Mouse (Mus musculus): ENCODE data around the gene Gm49337. TPM values are rescaled to one million over a fixed set of nuclear protein-coding genes. Genes with fewer than 3 reads are reported as not detected.

Gm49337 gene
- polyA plus RNA-seq, 2 experiments = not detected

GRCm38 (mm10) chr4:116143317-116143811, 29.8 kb upstream of the Gm49337 start:
- Histone ChIP-seq H3K4me2 (replicated peaks; ENCODE audit: low read depth, low read length, severe bottlenecking) (peak overlapping the region; percentile 81), H3K9ac (ENCODE audit: low read depth, low read length, severe bottlenecking) (peak overlapping the region; percentile 72; the same call in 1 of the 2 replicates), H3K36me3 (ENCODE audit: control insufficient read depth, insufficient read depth, low read length) (no peaks in the 10 kb centered on the region), H3K4me1 (ENCODE audit: control insufficient read depth, insufficient read depth, low read length) (peaks cover 5% of the 10 kb centered on the region), H3K4me3 (replicated peaks; ENCODE audit: low read length) (peak overlapping the region; percentile 67), H3K27me3 (ENCODE audit: control insufficient read depth, insufficient read depth, low read length) (no peaks in the 10 kb centered on the region), H3K9me3 (ENCODE audit: control insufficient read depth, low read length) (no peaks in the 10 kb centered on the region), H3K27ac (replicated peaks; ENCODE audit: low read depth, low read length) (no peak overlapping the region)
- WGBS = 4% methylated on average over 7 of the region's 7 CpGs
- TF ChIP-seq POLR2A (IDR thresholded peaks at IDR 0.05; ENCODE audit: borderline replicate concordance, extremely low read depth, insufficient read depth, insufficient read length) = no peak
- DNase-seq (ENCODE audit: low spot score) (no peak), ATAC-seq (ENCODE audit: low FRiP score, low read depth) (no peak)

GRCm38 (mm10) chr4:116143891-116144717, 29.1 kb upstream of the Gm49337 start:
- peak overlapping the region; percentile 67 for H3K4me3 ChIP-seq (replicated peaks; ENCODE audit: low read length)
- ATAC-seq (ENCODE audit: low FRiP score, low read depth) (peak; percentile 84), DNase-seq (ENCODE audit: low spot score) (peak; percentile 55)
- no peak overlapping the region for H3K27ac ChIP-seq (replicated peaks; ENCODE audit: low read depth, low read length)
- peak overlapping the region; percentile 72 for H3K9ac ChIP-seq (ENCODE audit: low read depth, low read length, severe bottlenecking)
- WGBS = under 1% methylated on average over 45 of the region's 47 CpGs
- TF ChIP-seq POLR2A (IDR thresholded peaks at IDR 0.05; ENCODE audit: borderline replicate concordance, extremely low read depth, insufficient read depth, insufficient read length) = no peak
- no peaks in the 10 kb centered on the region for H3K36me3 ChIP-seq (ENCODE audit: control insufficient read depth, insufficient read depth, low read length)
- H3K4me1 ChIP-seq (ENCODE audit: control insufficient read depth, insufficient read depth, low read length) = peaks cover 5% of the 10 kb centered on the region
- H3K27me3 ChIP-seq (ENCODE audit: control insufficient read depth, insufficient read depth, low read length) = no peaks in the 10 kb centered on the region
- H3K4me2 ChIP-seq (replicated peaks; ENCODE audit: low read depth, low read length, severe bottlenecking) = peak overlapping the region; percentile 81
- no peaks in the 10 kb centered on the region for H3K9me3 ChIP-seq (ENCODE audit: control insufficient read depth, low read length)

- peak overlapping the region; percentile 94 for H3K9ac ChIP-seq (ENCODE audit: low read depth, low read length, severe bottlenecking)
- ATAC-seq (ENCODE audit: low FRiP score, low read depth) (no peak), DNase-seq (ENCODE audit: low spot score) (no peak)
- H3K4me2 ChIP-seq (replicated peaks; ENCODE audit: low read depth, low read length, severe bottlenecking) = peak overlapping the region; percentile 80
- peaks cover 11% of the 10 kb centered on the region for H3K4me1 ChIP-seq (ENCODE audit: control insufficient read depth, insufficient read depth, low read length)
- 22% methylated on average over 6 of the region's 6 CpGs for WGBS
- H3K4me3 ChIP-seq (replicated peaks; ENCODE audit: low read length) = peak overlapping the region; percentile 78
- H3K27me3 ChIP-seq (ENCODE audit: control insufficient read depth, insufficient read depth, low read length) = no peaks in the 10 kb centered on the region
- peaks cover 33% of the 10 kb centered on the region for H3K36me3 ChIP-seq (ENCODE audit: control insufficient read depth, insufficient read depth, low read length)
- no peaks in the 10 kb centered on the region for H3K9me3 ChIP-seq (ENCODE audit: control insufficient read depth, low read length)
- H3K27ac ChIP-seq (replicated peaks; ENCODE audit: low read depth, low read length) = peak overlapping the region; percentile 91
- TF ChIP-seq POLR2A (IDR thresholded peaks at IDR 0.05; ENCODE audit: borderline replicate concordance, extremely low read depth, insufficient read depth, insufficient read length) = no peak
Observed at GRCm38 (mm10) chr4:116149812-116150155, 23.4 kb upstream of the Gm49337 start.

GRCm38 (mm10) chr4:116150156-116150861, 22.9 kb upstream of the Gm49337 start:
- ATAC-seq (ENCODE audit: low FRiP score, low read depth) (peak; percentile 92), DNase-seq (ENCODE audit: low spot score) (peak; percentile 61)
- Histone ChIP-seq H3K4me3 (replicated peaks; ENCODE audit: low read length) (peak overlapping the region; percentile 78), H3K27ac (replicated peaks; ENCODE audit: low read depth, low read length) (peak overlapping the region; percentile 91), H3K9me3 (ENCODE audit: control insufficient read depth, low read length) (no peaks in the 10 kb centered on the region), H3K4me1 (ENCODE audit: control insufficient read depth, insufficient read depth, low read length) (peaks cover 11% of the 10 kb centered on the region), H3K9ac (ENCODE audit: low read depth, low read length, severe bottlenecking) (peak overlapping the region; percentile 94), H3K4me2 (replicated peaks; ENCODE audit: low read depth, low read length, severe bottlenecking) (peak overlapping the region; percentile 80), H3K36me3 (ENCODE audit: control insufficient read depth, insufficient read depth, low read length) (peaks cover 39% of the 10 kb centered on the region), H3K27me3 (ENCODE audit: control insufficient read depth, insufficient read depth, low read length) (no peaks in the 10 kb centered on the region)
- TF ChIP-seq POLR2A (IDR thresholded peaks at IDR 0.05; ENCODE audit: borderline replicate concordance, extremely low read depth, insufficient read depth, insufficient read length) = peak; percentile 71
- under 1% methylated on average over 58 of the region's 73 CpGs for WGBS

- Histone ChIP-seq H3K36me3 (ENCODE audit: control insufficient read depth, insufficient read depth, low read length) (peaks cover 44% of the 10 kb centered on the region), H3K9me3 (ENCODE audit: control insufficient read depth, low read length) (no peaks in the 10 kb centered on the region), H3K4me1 (ENCODE audit: control insufficient read depth, insufficient read depth, low read length) (peaks cover 11% of the 10 kb centered on the region), H3K4me3 (replicated peaks; ENCODE audit: low read length) (peak overlapping the region; percentile 78), H3K4me2 (replicated peaks; ENCODE audit: low read depth, low read length, severe bottlenecking) (peak overlapping the region; percentile 80), H3K27me3 (ENCODE audit: control insufficient read depth, insufficient read depth, low read length) (no peaks in the 10 kb centered on the region), H3K9ac (ENCODE audit: low read depth, low read length, severe bottlenecking) (peak overlapping the region; percentile 94), H3K27ac (replicated peaks; ENCODE audit: low read depth, low read length) (peak overlapping the region; percentile 91)
- WGBS = 14% methylated on average over 4 of the region's 4 CpGs
- TF ChIP-seq POLR2A (IDR thresholded peaks at IDR 0.05; ENCODE audit: borderline replicate concordance, extremely low read depth, insufficient read depth, insufficient read length) = no peak
- no peak for ATAC-seq (ENCODE audit: low FRiP score, low read depth)
- DNase-seq (ENCODE audit: low spot score) = no peak
Observed at GRCm38 (mm10) chr4:116150862-116151221, 22.3 kb upstream of the Gm49337 start.
